Mouse (Mus musculus): ENCODE data around the gene Zfp462. TPM values are rescaled to one million over a fixed set of nuclear protein-coding genes. Genes with fewer than 3 reads are reported as not detected.

Gene Zfp462
- polyA plus RNA-seq, 1 experiment from 2014 or later, result 20.2 TPM

GRCm38 (mm10) chr4:55121952-55122351, 177.1 kb downstream of the Zfp462 start:
- H3K9ac ChIP-seq (ENCODE audit: low read length), result no peak overlapping the region
- ATAC-seq (ENCODE audit: low FRiP score) (no peak), DNase-seq (ENCODE audit: low spot score, missing footprints) (no peak)
- 59% methylated on average over 6 of the region's 6 CpGs for WGBS
- no peaks in the 10 kb centered on the region for H3K9me3 ChIP-seq (ENCODE audit: control insufficient read depth, low read length)
- H3K4me3 ChIP-seq (ENCODE audit: low read depth, low read length), result no peak overlapping the region
- H3K27ac ChIP-seq (ENCODE audit: low read depth, low read length), result no peak overlapping the region
- H3K4me1 ChIP-seq (ENCODE audit: control insufficient read depth, insufficient read depth, low read length), result no peaks in the 10 kb centered on the region
- H3K4me2 ChIP-seq, result no peak overlapping the region
- no peaks in the 10 kb centered on the region for H3K36me3 ChIP-seq (ENCODE audit: control insufficient read depth, insufficient read depth, low read length)
- H3K27me3 ChIP-seq (ENCODE audit: control insufficient read depth, insufficient read depth, low read length), result no peaks in the 10 kb centered on the region

GRCm38 (mm10) chr4:55124126-55124525, 179.3 kb downstream of the Zfp462 start:
- no peak overlapping the region for H3K27ac ChIP-seq (ENCODE audit: low read depth, low read length)
- ATAC-seq (ENCODE audit: low FRiP score) (no peak), DNase-seq (ENCODE audit: low spot score, missing footprints) (no peak)
- H3K27me3 ChIP-seq (ENCODE audit: control insufficient read depth, insufficient read depth, low read length), result no peaks in the 10 kb centered on the region
- H3K9ac ChIP-seq (ENCODE audit: low read length), result no peak overlapping the region
- no peak overlapping the region for H3K4me3 ChIP-seq (ENCODE audit: low read depth, low read length)
- H3K4me1 ChIP-seq (ENCODE audit: control insufficient read depth, insufficient read depth, low read length), result no peaks in the 10 kb centered on the region
- no peak overlapping the region for H3K4me2 ChIP-seq
- H3K36me3 ChIP-seq (ENCODE audit: control insufficient read depth, insufficient read depth, low read length), result no peaks in the 10 kb centered on the region
- no peaks in the 10 kb centered on the region for H3K9me3 ChIP-seq (ENCODE audit: control insufficient read depth, low read length)
- 93% methylated on average over 3 of the region's 3 CpGs for WGBS

GRCm38 (mm10) chr4:55125048-55125737, 180.3 kb downstream of the Zfp462 start:
- Histone ChIP-seq H3K36me3 (ENCODE audit: control insufficient read depth, insufficient read depth, low read length) (no peaks in the 10 kb centered on the region), H3K9me3 (ENCODE audit: control insufficient read depth, low read length) (no peaks in the 10 kb centered on the region), H3K27me3 (ENCODE audit: control insufficient read depth, insufficient read depth, low read length) (no peaks in the 10 kb centered on the region), H3K27ac (ENCODE audit: low read depth, low read length) (no peak overlapping the region), H3K4me3 (ENCODE audit: low read depth, low read length) (no peak overlapping the region), H3K9ac (ENCODE audit: low read length) (no peak overlapping the region), H3K4me2 (no peak overlapping the region), H3K4me1 (ENCODE audit: control insufficient read depth, insufficient read depth, low read length) (no peaks in the 10 kb centered on the region)
- 33% methylated on average over 11 of the region's 11 CpGs for WGBS
- DNase-seq (ENCODE audit: low spot score, missing footprints) (no peak), ATAC-seq (ENCODE audit: low FRiP score) (no peak)

- Histone ChIP-seq H3K4me3 (ENCODE audit: low read depth, low read length) (no peak overlapping the region), H3K4me2 (no peak overlapping the region), H3K36me3 (ENCODE audit: control insufficient read depth, insufficient read depth, low read length) (no peaks in the 10 kb centered on the region), H3K9ac (ENCODE audit: low read length) (no peak overlapping the region), H3K27me3 (ENCODE audit: control insufficient read depth, insufficient read depth, low read length) (no peaks in the 10 kb centered on the region), H3K4me1 (ENCODE audit: control insufficient read depth, insufficient read depth, low read length) (no peaks in the 10 kb centered on the region), H3K9me3 (ENCODE audit: control insufficient read depth, low read length) (no peaks in the 10 kb centered on the region), H3K27ac (ENCODE audit: low read depth, low read length) (no peak overlapping the region)
- WGBS, result 85% methylated on average over 4 of the region's 4 CpGs
- DNase-seq (ENCODE audit: low spot score, missing footprints) (no peak), ATAC-seq (ENCODE audit: low FRiP score) (no peak)
Observed at GRCm38 (mm10) chr4:55125738-55126054, 180.8 kb downstream of the Zfp462 start.

- no peak for ATAC-seq (ENCODE audit: low FRiP score)
- Histone ChIP-seq H3K4me3 (ENCODE audit: low read depth, low read length) (no peak overlapping the region), H3K27ac (ENCODE audit: low read depth, low read length) (no peak overlapping the region), H3K4me2 (no peak overlapping the region), H3K36me3 (ENCODE audit: control insufficient read depth, insufficient read depth, low read length) (no peaks in the 10 kb centered on the region), H3K27me3 (ENCODE audit: control insufficient read depth, insufficient read depth, low read length) (no peaks in the 10 kb centered on the region), H3K9me3 (ENCODE audit: control insufficient read depth, low read length) (no peaks in the 10 kb centered on the region), H3K9ac (ENCODE audit: low read length) (no peak overlapping the region), H3K4me1 (ENCODE audit: control insufficient read depth, insufficient read depth, low read length) (no peaks in the 10 kb centered on the region)
- WGBS, result 86% methylated on average over 9 of the region's 9 CpGs
- DNase-seq (ENCODE audit: low spot score, missing footprints), result no peak
Observed at GRCm38 (mm10) chr4:55127228-55127901, 182.5 kb downstream of the Zfp462 start.

- Histone ChIP-seq H3K9ac (ENCODE audit: low read length) (no peak overlapping the region), H3K36me3 (ENCODE audit: control insufficient read depth, insufficient read depth, low read length) (no peaks in the 10 kb centered on the region), H3K27ac (ENCODE audit: low read depth, low read length) (no peak overlapping the region), H3K27me3 (ENCODE audit: control insufficient read depth, insufficient read depth, low read length) (no peaks in the 10 kb centered on the region), H3K4me2 (no peak overlapping the region), H3K4me1 (ENCODE audit: control insufficient read depth, insufficient read depth, low read length) (no peaks in the 10 kb centered on the region), H3K9me3 (ENCODE audit: control insufficient read depth, low read length) (no peaks in the 10 kb centered on the region), H3K4me3 (ENCODE audit: low read depth, low read length) (no peak overlapping the region)
- no peak for ATAC-seq (ENCODE audit: low FRiP score)
- WGBS, result 89% methylated on average over 13 of the region's 13 CpGs
- no peak for DNase-seq (ENCODE audit: low spot score, missing footprints)
Observed at GRCm38 (mm10) chr4:55128088-55128835, 183.4 kb downstream of the Zfp462 start.
